Mouse (Mus musculus): ENCODE measurements around the gene Plxna1. TPM values are rescaled to one million over a fixed set of nuclear protein-coding genes. Genes with fewer than 3 reads are reported as not detected.

The Plxna1 gene
- polyA plus RNA-seq, 1 experiment from 2014 or later, result 6.7 TPM

DNA sequence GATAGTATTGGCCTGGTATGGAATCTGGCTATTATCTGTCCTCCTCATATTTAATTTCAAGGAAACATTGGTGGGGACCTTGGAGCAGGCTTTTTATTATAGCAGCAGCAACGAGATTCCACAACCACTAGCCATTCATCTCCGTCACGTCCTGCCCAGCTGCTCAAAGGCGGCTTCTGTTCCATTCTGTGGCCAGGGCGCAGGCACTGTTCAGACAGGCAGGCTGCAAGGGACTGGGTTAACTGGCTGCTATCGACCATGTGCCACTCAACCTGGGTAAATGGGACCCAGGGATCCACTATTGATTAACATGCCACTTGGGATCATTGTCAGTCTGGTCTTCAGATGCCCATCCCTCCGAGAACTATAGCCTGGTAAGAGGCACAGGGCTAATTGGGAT, 27.4 kb upstream of the Plxna1 start:
- Histone ChIP-seq H3K4me3 (no peak overlapping the region), H3K27me3 (replicated peaks) (no peaks in the 10 kb centered on the region), H3K9me3 (replicated peaks) (no peaks in the 10 kb centered on the region), H3K27ac (no peak overlapping the region), H3K9ac (no peak overlapping the region), H3K4me1 (no peaks in the 10 kb centered on the region), H3K4me2 (no peak overlapping the region), H3K36me3 (no peaks in the 10 kb centered on the region)
- ATAC-seq, result no peak
- WGBS (ENCODE audit: insufficient replicate concordance), result 69% methylated on average over 7 of the region's 7 CpGs

DNA sequence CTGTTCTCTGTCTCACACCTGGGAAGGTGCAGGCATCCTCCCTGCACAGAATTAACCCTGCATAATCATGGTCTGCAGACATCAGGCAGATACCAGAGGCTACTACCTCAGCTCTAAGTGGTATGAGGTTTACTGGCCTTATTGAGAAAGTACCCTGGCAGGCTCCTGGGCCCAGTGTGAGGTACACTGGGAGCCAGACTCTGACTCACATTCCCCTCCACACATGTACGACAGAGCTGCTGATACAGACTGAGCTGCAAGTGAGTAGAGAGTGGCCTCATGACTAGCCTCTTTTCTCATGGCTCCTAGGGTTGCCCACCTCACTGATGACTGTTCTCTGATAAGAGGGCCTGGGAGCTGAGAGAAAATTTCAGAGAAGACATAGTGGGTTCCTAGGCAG, 24.5 kb upstream of the Plxna1 start:
- Histone ChIP-seq H3K27me3 (replicated peaks) (0 out of 2 replicates have a peak, but pooled peaks cover 3% of the 10 kb centered on the region), H3K36me3 (no peaks in the 10 kb centered on the region), H3K9ac (no peak overlapping the region), H3K27ac (no peak overlapping the region), H3K4me1 (no peaks in the 10 kb centered on the region), H3K4me3 (no peak overlapping the region), H3K4me2 (no peak overlapping the region), H3K9me3 (replicated peaks) (no peaks in the 10 kb centered on the region)
- ATAC-seq, result no peak
- WGBS (ENCODE audit: insufficient replicate concordance), result 39% methylated on average over 1 of the region's 1 CpGs

DNA sequence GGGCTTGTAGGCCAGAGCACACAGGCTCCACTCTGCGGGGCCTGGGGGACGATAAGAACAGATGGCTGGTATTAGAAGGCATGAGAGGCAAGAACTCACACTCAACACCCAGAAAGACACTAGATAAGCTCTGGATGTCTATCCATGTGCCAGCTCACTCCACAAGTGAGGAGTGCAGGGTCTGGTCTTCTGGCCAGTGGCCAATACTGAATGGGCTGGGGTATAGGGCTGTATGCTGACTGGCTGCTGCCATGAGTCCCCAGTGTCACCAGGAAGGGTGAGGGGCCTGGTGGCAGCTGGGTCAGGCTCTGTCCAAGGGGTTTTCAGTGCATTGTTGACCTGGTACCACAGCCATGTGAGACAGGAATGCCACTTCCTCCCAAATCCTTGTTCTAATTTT, 22.3 kb upstream of the Plxna1 start:
- H3K4me3 ChIP-seq, result no peak overlapping the region
- no peak for ATAC-seq
- WGBS (ENCODE audit: insufficient replicate concordance), result 80% methylated on average over 2 of the region's 2 CpGs
- H3K4me1 ChIP-seq, result no peaks in the 10 kb centered on the region
- no peak overlapping the region for H3K27ac ChIP-seq
- no peak overlapping the region for H3K9ac ChIP-seq
- no peak overlapping the region for H3K4me2 ChIP-seq
- 0 out of 2 replicates have a peak, but pooled peaks cover 3% of the 10 kb centered on the region for H3K27me3 ChIP-seq (replicated peaks)
- no peaks in the 10 kb centered on the region for H3K9me3 ChIP-seq (replicated peaks)
- no peaks in the 10 kb centered on the region for H3K36me3 ChIP-seq

DNA sequence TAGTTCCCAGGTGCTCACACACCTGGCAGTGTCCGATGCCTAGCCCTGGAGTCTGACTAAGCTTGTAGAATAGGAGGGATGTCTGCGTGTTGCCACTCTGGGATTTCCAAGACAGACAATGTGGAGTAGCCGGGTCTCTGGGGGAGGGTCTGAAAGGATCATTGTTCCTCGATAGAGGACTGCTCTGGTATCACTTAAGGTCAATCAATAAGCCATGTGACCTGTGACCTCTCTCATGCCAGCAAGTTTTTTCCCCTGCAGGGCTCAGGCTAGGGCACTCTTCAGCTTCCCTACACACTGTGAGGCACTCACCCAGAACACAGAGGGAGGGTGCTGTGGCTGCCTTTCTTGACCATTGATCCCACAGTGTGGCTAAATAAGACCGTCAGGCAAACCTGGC, 19.4 kb upstream of the Plxna1 start:
- H3K4me3 ChIP-seq, result no peak overlapping the region
- H3K9me3 ChIP-seq (replicated peaks), result no peaks in the 10 kb centered on the region
- H3K9ac ChIP-seq, result no peak overlapping the region
- 0 out of 2 replicates have a peak, but pooled peaks cover 3% of the 10 kb centered on the region for H3K27me3 ChIP-seq (replicated peaks)
- no peak for ATAC-seq
- H3K4me2 ChIP-seq, result no peak overlapping the region
- no peaks in the 10 kb centered on the region for H3K4me1 ChIP-seq
- H3K36me3 ChIP-seq, result no peaks in the 10 kb centered on the region
- 57% methylated on average over 5 of the region's 5 CpGs for WGBS (ENCODE audit: insufficient replicate concordance)
- no peak overlapping the region for H3K27ac ChIP-seq

DNA sequence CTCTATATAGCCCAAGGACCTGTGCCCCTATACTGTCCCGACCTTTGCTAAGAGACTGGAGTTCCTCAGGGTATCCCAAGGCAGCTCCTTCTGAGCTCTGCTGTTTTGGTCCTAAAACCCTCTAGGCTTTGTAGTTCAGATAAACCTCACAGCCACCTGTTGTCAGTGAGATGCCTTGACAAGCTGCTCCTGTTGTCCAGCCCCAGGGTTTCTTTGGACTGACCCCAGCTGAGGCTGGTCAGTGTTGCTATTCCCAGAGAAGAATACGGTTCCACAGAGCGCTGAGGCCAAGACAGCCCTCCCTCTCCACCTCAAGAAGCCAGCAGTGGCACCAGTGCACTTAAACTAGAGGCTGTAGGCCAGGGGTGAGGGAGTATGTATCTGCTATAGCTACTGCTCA, 18.8 kb upstream of the Plxna1 start:
- 58% methylated on average over 3 of the region's 3 CpGs for WGBS (ENCODE audit: insufficient replicate concordance)
- no peaks in the 10 kb centered on the region for H3K9me3 ChIP-seq (replicated peaks)

DNA sequence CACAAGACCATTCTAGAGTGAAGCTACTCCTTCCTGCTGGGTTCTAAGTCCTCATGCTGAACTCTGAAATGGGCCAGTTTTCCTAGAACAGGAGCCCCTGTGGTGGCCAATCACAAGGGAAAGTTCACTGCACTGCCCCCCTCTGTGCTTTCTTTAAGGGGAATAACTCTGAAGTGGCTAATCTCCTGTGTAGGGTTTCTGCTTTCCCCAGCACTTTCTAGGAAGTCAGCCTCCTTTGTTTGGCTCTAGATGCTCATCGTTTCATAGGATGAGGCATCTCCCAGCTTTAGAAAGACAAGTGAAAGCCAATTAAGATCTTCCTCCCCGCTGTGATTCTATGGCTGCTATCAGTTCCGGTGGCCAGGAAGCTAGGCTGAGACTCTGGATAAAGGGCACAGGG, 18.3 kb upstream of the Plxna1 start:
- 47% methylated on average over 3 of the region's 3 CpGs for WGBS (ENCODE audit: insufficient replicate concordance)
- no peak overlapping the region for H3K4me2 ChIP-seq
- H3K36me3 ChIP-seq, result no peaks in the 10 kb centered on the region
- no peak for ATAC-seq
- no peak overlapping the region for H3K4me3 ChIP-seq
- H3K9me3 ChIP-seq (replicated peaks), result no peaks in the 10 kb centered on the region
- H3K4me1 ChIP-seq, result no peaks in the 10 kb centered on the region
- H3K27me3 ChIP-seq (replicated peaks), result 0 out of 2 replicates have a peak, but pooled peaks cover 3% of the 10 kb centered on the region
- H3K27ac ChIP-seq, result no peak overlapping the region
- H3K9ac ChIP-seq, result no peak overlapping the region

More for the DNA sequence above, 18.8 kb upstream of the Plxna1 start:
- Histone ChIP-seq H3K9ac (no peak overlapping the region), H3K27ac (no peak overlapping the region), H3K4me2 (no peak overlapping the region), H3K4me1 (no peaks in the 10 kb centered on the region), H3K27me3 (replicated peaks) (0 out of 2 replicates have a peak, but pooled peaks cover 3% of the 10 kb centered on the region), H3K36me3 (no peaks in the 10 kb centered on the region), H3K4me3 (no peak overlapping the region)
- no peak for ATAC-seq

DNA sequence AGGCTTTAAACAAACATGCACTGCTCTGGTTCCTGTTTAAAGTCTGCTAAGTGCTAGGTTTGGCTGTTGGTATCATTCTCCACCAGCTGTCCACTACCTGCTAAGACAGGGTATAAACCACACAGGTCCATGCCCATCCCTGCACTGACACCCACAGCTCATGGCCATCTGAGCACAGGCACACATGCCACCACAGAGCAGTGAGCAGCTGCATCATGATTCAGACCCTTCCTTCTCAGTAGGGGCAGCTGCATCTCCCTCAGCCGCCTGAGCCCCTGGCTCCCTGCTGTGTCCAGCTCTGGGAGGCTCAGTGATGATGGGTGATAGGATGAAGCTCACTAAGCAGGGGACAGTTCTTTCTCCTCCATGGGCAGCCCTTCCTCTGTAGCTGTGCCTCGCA, 15.8 kb upstream of the Plxna1 start:
- no peaks in the 10 kb centered on the region for H3K4me1 ChIP-seq
- 57% methylated on average over 2 of the region's 2 CpGs for WGBS (ENCODE audit: insufficient replicate concordance)
- no peaks in the 10 kb centered on the region for H3K9me3 ChIP-seq (replicated peaks)
- ATAC-seq, result no peak
- H3K27ac ChIP-seq, result no peak overlapping the region
- H3K36me3 ChIP-seq, result no peaks in the 10 kb centered on the region
- no peak overlapping the region for H3K4me3 ChIP-seq
- H3K4me2 ChIP-seq, result no peak overlapping the region
- H3K27me3 ChIP-seq (replicated peaks), result 0 out of 2 replicates have a peak, but pooled peaks cover 3% of the 10 kb centered on the region
- no peak overlapping the region for H3K9ac ChIP-seq

DNA sequence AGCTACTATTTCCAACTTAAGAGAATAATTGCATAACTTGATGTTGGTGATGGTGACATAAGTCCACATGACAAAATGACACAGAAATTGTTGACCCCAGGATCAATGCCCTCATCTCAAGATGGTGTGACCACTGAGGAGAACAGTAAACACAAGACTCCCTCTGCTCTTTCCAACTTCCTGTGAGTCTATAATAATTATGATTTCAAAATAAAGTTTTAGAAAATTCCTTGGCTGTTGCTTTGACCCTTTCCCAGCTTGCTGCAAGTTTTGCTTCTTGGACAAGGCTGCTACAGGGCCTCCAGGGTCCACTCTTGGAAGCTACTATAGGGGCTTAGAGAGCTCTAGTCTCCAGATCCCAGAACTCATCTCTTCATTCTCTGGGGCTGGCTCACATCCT, 6.4 kb upstream of the Plxna1 start:
- Histone ChIP-seq H3K36me3 (no peaks in the 10 kb centered on the region), H3K4me1 (no peaks in the 10 kb centered on the region), H3K27me3 (replicated peaks) (peaks cover 10% of the 10 kb centered on the region), H3K4me2 (no peak overlapping the region), H3K4me3 (no peak overlapping the region), H3K9me3 (replicated peaks) (no peaks in the 10 kb centered on the region), H3K9ac (no peak overlapping the region), H3K27ac (no peak overlapping the region)
- no peak for ATAC-seq

DNA sequence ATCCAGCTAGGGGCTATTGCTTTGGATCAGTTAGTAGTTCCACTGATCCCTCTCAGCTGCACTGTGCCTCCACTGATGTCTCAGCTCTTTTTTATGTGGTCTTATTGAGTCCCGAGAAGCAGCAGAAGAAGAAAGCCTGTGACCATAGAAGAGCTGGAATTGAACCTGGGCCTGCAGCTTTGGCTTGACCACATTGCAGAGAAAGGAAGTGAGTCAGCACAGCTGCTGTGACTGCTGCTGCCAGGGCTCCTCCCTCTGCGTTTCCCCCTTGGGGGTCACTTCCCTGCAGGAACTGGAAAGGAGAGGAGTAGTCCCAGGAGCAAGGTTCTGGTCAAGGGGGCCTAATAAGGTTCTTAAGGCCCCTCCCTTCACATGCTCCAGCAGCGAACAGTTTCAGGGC, 1.9 kb upstream of the Plxna1 start:
- no peak overlapping the region for H3K4me3 ChIP-seq
- H3K9me3 ChIP-seq (replicated peaks), result no peaks in the 10 kb centered on the region
- H3K4me1 ChIP-seq, result peaks cover 36% of the 10 kb centered on the region
- no peak overlapping the region for H3K4me2 ChIP-seq
- no peak overlapping the region for H3K9ac ChIP-seq
- WGBS (ENCODE audit: insufficient replicate concordance), result 20% methylated on average over 3 of the region's 3 CpGs
- no peak overlapping the region for H3K27ac ChIP-seq
- no peaks in the 10 kb centered on the region for H3K36me3 ChIP-seq
- peaks cover 38% of the 10 kb centered on the region for H3K27me3 ChIP-seq (replicated peaks)
- ATAC-seq, result no peak

DNA sequence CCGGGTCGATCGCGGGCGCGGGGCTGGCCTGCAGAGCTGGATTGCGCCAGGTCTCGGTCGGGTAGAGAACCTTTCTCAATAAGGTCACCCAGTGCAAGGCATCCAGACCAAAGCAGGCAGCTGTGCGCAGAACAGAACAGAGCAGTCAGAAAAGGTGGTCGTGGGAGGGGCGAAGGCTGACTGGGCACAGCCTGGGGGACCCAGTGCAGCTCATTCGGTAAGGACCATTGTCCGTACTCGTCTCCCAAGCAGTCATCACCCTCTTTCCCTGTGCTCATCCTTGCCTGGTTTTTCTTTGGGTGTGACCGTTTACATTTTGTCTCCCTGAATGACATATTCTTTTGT, 659 bp upstream of the Plxna1 start:
- H3K36me3 ChIP-seq, result no peaks in the 10 kb centered on the region
- H3K27me3 ChIP-seq (replicated peaks), result peaks cover 38% of the 10 kb centered on the region
- no peak overlapping the region; the same call in 1 of the 2 replicates for H3K9ac ChIP-seq
- no peaks in the 10 kb centered on the region for H3K9me3 ChIP-seq (replicated peaks)
- H3K4me2 ChIP-seq, result peak overlapping the region; percentile 97
- H3K4me1 ChIP-seq, result peaks cover 41% of the 10 kb centered on the region
- WGBS (ENCODE audit: insufficient replicate concordance), result 9% methylated on average over 16 of the region's 16 CpGs
- no peak overlapping the region for H3K27ac ChIP-seq
- peak; percentile 13; the same call in 1 of the 2 replicates for ATAC-seq
- peak overlapping the region; percentile 73 for H3K4me3 ChIP-seq

DNA sequence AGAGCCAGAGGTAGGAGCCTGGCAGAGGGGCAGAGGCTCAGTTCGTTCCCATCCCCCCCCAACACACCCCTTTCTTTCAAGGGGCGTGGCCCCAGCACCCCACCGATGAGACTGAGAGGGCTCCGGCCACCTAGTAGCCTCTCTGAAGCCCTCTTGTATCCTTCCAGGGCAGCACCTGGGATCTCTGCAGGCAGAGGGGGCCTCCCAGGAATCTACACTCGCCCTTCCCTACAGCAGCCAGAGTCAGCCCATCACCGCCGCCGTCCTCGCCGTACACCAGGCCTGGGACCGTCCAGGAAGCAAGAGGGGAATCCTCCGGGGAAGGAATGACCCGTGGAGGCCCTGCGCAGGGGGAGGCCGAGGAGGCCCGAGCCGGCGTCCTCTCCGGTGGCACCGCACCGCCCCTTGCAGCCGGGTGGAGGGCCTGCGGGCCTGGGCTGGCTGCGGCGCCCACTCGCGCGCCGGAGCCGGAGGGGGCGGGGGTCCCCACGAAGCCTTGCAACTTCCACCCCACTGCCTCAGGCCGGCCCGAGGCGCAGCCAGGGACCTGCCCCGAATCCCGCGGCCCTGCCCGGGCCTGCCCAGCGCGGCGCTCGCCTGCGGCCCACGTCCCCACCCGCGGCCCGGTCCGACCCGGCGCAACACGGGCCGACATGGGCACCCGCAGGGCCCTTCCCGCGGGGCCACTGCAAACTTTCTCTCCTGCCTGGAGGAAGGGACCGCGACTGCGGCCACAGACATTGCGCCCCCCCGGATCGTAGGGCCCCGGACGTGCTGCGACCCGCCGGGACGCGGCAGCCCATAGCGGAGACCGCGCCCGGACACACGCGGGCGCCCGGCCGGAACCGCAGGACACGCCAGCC, 771 bp downstream of the Plxna1 start:
- H3K4me3 ChIP-seq, result peak overlapping the region; percentile 73
- H3K4me2 ChIP-seq, result peak overlapping the region; percentile 97
- peaks cover 41% of the 10 kb centered on the region for H3K4me1 ChIP-seq
- no peaks in the 10 kb centered on the region for H3K9me3 ChIP-seq (replicated peaks)
- ATAC-seq, result peak; percentile 24
- H3K36me3 ChIP-seq, result peaks cover 6% of the 10 kb centered on the region
- WGBS (ENCODE audit: insufficient replicate concordance), result under 1% methylated on average over 46 of the region's 80 CpGs
- H3K27me3 ChIP-seq (replicated peaks), result peaks cover 38% of the 10 kb centered on the region
- H3K9ac ChIP-seq, result peak overlapping the region; percentile 76
- H3K27ac ChIP-seq, result peak overlapping the region; percentile 12; the same call in 1 of the 2 replicates

DNA sequence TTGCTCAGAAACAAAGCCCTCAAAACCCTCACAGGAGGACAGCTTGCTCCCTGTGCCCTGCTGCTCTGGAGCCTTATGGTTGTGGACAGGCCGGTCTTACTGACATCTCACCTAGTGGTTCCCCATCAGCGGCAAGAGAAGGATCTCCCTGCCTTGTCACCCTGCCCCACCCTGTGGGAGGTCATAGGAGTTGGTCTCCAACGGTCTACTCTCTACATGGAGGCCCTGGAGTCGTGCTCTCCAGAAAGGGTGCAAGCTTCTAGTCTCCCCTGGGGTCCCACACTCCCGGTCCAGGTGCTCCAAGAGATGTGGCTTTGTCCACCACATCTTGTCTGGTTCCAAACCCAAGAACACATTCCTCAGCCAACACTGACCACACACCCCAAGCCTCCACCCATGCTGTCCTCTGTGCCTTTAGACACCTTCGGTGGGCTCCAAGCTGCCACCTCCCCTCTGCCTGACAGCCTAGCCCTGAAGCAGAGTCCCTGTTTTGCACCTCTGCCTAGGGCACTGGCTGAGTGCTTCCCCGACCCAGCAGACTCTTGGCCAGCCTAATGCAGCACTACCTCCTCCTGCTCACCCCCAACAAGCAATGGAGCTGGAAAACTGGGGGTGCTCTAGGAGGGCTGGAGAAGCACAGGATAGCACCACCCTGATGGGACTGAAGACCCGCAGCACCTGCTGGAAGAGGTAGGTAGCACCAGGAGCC, 1.6 kb downstream of the Plxna1 start:
- no peaks in the 10 kb centered on the region for H3K9me3 ChIP-seq (replicated peaks)
- peak overlapping the region; percentile 76 for H3K9ac ChIP-seq
- H3K4me3 ChIP-seq, result peak overlapping the region; percentile 73
- peaks cover 38% of the 10 kb centered on the region for H3K27me3 ChIP-seq (replicated peaks)
- H3K27ac ChIP-seq, result no peak overlapping the region
- peak; percentile 10; the same call in 1 of the 2 replicates for ATAC-seq
- peak overlapping the region; percentile 97 for H3K4me2 ChIP-seq
- peaks cover 41% of the 10 kb centered on the region for H3K4me1 ChIP-seq
- peaks cover 14% of the 10 kb centered on the region for H3K36me3 ChIP-seq
- 43% methylated on average over 8 of the region's 8 CpGs for WGBS (ENCODE audit: insufficient replicate concordance)
